Mouse (Mus musculus): ENCODE measurements at regions not wholly inside any gene's neighbourhood (a gene's known extent, or its start where the extent isn't known, plus 50 kb on each side); places are given as distances from the start of the nearest gene placed in this dataset.

DNA sequence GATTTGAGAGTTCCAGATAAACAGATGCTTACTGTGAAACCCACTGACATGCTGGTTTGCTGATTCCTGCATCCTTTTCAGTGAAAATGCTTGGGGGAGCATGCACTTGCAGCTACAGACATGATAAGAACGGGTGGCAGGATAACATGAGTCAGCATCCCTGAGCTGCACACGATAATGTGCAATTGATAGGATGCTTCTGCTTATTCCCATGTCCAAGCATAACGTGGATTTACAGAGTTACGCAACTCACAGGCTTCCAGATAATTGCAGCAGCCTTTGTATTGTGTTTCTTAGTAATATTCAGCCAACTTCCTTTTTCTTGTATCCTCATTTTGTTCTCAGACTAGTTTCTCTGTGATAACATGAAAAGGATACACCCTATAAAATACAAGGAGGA, 245.7 kb downstream of the Flrt2 start:
- in situ Hi-C loops (cut with MboI, MseI): no loop called here

DNA sequence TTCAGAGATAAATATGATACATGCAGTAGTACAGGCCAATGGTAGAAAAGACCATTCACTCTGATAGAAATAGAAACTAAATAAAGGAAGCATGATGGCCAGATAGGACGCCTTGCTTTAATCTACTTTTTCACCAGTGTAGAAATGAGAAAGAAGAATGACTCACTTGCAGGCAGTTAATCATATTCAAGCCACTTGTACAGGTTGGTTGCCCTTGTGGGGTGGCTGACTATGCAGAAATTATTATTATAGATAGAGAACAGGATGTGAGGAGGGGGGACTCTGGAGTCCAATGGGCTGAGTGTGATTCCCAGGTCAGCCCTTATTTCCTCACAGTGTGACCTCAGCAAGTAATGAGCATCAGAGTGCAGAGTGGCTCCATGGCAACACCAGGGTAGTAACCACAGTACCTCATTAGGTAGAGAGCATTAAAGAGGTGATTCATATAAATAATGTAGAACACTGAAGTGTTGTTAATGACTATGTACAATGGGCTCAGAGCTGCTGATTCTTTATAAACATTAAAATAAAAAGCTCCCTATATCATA, 248.5 kb downstream of the Flrt2 start:
- in situ Hi-C loops (cut with MboI, MseI): no loop called here

GRCm38 (mm10) chr12:95959786-95960504, 267.9 kb downstream of the Flrt2 start:
- in situ Hi-C loops (cut with MboI, MseI): no loop called here

DNA sequence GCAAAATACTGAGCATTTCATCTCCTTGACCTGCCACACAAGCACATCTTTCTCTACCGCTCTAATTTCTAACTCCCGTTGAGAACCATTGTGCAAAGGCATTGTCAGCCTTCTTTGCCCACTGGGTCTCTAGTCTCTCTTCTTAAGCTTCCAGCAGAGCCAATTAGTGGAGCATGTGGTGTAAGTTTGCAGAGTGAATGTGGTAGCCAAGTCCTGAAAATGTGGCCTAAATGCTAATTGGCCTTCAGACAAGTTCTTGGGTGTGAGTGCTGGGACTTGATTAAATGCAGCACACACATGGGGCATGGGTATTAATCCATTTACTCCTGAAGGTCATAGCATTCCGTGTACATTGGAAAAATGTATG, 268.5 kb downstream of the Flrt2 start:
- in situ Hi-C loops (cut with MboI, MseI): no loop called here

GRCm38 (mm10) chr12:95962817-95963216, 270.8 kb downstream of the Flrt2 start:
- in situ Hi-C loops (cut with MboI, MseI): no loop called here

GRCm38 (mm10) chr12:95988669-95989288, 296.8 kb downstream of the Flrt2 start:
- in situ Hi-C loops (cut with MboI, MseI): no loop called here

- in situ Hi-C loops (cut with MboI, MseI): no loop called here
Measured at GRCm38 (mm10) chr12:95994963-95995362, 302.9 kb downstream of the Flrt2 start.

DNA sequence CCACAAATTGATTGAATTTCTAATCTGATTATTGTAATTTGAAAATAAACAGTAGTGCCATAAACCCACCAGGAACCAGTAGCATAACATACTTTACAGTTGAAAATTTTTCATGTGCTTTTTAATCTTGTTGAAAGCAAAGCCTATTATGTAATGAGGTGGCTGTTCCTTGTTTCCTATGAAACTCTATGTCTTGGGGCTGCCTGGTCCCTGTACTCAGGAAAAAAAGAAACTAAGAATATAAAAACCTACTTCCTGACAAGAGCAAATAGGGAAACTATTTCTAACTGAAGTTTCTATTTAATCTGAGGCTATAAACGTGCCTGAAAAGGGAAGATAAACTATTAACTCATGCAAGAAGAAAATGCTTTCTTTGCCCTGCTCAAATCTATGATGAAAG, 338.2 kb downstream of the Flrt2 start:
- in situ Hi-C loops (cut with MboI, MseI): no loop called here

DNA sequence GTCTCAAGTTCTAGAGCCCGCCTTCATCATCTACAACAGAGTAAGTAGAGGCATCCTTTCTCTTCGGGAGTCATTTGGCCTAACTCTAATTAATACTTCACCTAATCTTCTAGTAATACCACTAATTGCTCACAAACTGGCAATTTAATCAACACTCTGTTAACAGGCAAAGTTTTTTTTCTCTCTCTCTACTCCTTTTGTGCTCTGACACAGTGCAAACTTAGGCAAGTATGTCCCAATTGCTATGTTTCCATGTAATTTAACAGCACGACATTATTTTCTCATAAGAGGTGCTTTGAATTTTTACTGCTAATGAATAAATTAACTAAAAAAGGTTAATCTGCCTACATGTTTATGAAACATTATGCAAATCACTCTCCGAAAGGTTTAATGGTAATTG, 383.3 kb downstream of the Flrt2 start:
- in situ Hi-C loops (cut with MboI, MseI): no loop called here

DNA sequence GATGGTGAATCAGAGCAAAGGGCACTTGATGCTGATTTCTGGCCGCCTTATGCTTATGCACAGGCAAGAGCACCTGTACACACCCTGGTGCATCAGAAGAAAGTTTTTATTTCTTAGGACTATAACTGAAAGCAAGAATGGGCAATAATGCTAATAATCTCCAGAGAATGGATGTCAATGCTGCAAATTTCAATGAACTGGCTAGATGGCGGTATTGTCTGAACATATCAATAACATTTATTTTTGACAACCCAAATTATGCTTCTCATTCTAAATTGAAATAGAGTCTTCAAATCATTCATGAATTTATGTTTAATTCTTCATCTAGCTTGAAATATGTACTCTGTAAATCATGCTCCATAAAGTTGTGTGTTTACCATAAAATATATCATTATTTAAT, 399.0 kb downstream of the Flrt2 start:
- in situ Hi-C loops (cut with MboI, MseI): no loop called here

- in situ Hi-C loops (cut with MboI, MseI): no loop called here
Measured at GRCm38 (mm10) chr12:96106254-96106653, 414.2 kb downstream of the Flrt2 start.

- in situ Hi-C loops (cut with MboI, MseI): no loop called here
Measured at GRCm38 (mm10) chr12:96114727-96115379, 422.8 kb downstream of the Flrt2 start.

DNA sequence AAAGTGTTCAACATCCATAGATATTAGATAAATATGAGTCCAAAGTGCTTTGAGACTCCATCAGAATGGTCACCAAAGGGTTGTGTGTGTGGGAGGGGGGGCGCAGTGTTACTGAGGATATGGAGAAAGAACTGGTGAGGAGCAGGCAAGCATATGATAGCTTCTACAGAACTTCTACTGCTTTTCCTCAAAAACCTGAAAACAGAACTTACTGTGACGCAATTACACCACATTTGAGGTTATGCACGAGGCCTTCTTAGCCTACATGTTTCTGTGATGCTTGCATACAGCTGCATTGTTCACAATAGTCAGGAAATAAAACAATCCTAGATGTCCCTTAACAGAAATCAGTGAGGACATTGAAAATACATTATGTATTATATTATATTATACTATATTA, 425.5 kb downstream of the Flrt2 start:
- in situ Hi-C loops (cut with MboI, MseI): no loop called here

- in situ Hi-C loops (cut with MboI, MseI): no loop called here
Measured at GRCm38 (mm10) chr12:96124156-96124931, 432.3 kb downstream of the Flrt2 start.

GRCm38 (mm10) chr12:96129870-96130454, 437.9 kb downstream of the Flrt2 start:
- in situ Hi-C loops (cut with MboI, MseI): no loop called here

DNA sequence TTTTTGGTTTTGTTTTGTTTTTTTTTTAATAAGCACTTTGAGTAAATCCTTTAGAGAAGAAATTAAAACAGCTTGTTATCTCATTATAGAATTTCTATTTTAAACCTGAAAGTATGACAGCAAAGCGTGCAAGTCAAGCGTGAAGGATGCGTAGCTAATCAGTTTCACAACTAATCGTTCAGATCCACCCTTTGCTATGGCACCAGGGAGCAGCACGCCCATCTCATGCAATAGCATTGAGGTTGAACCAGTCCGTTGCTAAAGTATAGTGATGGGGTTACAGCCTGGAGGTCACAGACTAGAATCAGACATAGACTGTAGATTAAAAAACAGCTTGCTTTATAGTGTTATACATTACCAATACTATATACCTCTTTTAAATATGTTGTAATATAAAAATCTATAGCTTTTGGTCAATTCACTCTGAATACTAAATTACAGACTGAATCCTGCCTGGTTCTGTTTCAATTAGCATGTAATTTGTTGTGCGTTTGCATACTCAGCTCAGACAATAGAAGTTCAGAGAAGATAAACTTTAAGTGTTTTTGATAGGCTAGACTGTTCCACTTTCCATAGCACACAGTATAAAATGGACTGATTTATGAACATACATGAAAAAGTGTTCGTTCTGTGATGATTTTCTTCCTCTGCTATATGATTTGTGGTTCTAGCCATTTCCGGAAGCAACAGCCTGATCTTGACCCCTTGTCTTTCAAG, 438.9 kb downstream of the Flrt2 start:
- in situ Hi-C loops (cut with MboI, MseI): no loop called here

DNA sequence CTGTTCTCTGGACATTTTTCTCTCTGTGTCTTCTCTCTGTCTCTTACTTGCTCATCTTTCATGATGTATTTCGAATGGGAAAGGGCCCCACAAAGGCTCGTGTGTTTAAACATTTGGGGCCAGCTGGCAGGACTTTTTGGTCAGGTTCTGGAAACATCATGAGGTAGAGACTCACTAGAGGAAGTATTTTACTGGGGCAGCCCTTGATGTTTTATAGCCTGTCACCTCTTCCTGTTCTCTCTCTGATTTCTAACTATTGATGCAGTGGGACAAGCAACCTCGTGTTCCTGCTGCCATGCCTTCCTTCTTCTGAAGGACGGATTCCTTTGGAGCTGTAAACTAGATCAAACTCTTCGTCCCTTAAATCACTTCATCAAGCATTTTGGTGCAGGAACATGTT, 442.1 kb downstream of the Flrt2 start:
- in situ Hi-C loops (cut with MboI, MseI): no loop called here

GRCm38 (mm10) chr12:96141748-96142147, 449.7 kb downstream of the Flrt2 start:
- in situ Hi-C loops (cut with MboI, MseI): no loop called here

- in situ Hi-C loops (cut with MboI, MseI): no loop called here
Measured at GRCm38 (mm10) chr12:96154095-96154494, 462.1 kb downstream of the Flrt2 start.

- in situ Hi-C loops (cut with MboI, MseI): no loop called here
Measured at GRCm38 (mm10) chr12:96167551-96167950, 475.5 kb downstream of the Flrt2 start.

- in situ Hi-C loops (cut with MboI, MseI): no loop called here
Measured at GRCm38 (mm10) chr12:96198928-96199327, 506.9 kb downstream of the Flrt2 start.

Measured in T-helper 2 cell (primary cell).